Mouse (Mus musculus): ENCODE measurements around the gene Pkd2. TPM values are rescaled to one million over a fixed set of nuclear protein-coding genes. Genes with fewer than 3 reads are reported as not detected.

Pkd2 gene
- polyA plus RNA-seq, 1 experiment: 119 TPM

DNA sequence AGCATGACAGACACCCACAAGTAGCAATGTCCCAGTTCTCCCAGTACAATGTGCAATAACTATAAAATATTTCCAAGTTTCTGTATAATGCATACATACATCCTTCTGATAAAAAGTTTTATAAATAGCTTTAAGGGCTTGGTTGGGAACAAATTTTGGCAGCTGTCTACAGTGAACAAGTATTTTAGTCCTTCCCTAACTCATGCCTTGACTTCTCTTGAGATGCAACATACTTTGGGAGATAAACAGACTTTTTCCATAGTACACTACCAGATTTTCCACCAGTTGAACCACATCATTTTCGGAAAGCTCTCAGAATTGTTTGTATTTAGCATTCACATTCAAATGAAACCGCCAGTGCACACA is 48.6 kb downstream of the Pkd2 start:
- H3K4me1 ChIP-seq (ENCODE audit: control insufficient read depth, insufficient read depth, low read length): no peaks in the 10 kb centered on the region; the same call in 1 of the 2 replicates
- no peak overlapping the region; the same call in 1 of the 2 replicates for H3K4me3 ChIP-seq (ENCODE audit: insufficient read depth, low read length)
- TF ChIP-seq POLR2A (IDR thresholded peaks at IDR 0.05; ENCODE audit: low read depth, low read length): no peak
- no peak for TF ChIP-seq CTCF (IDR thresholded peaks at IDR 0.05; ENCODE audit: borderline replicate concordance, insufficient read depth, low read length)
- H3K27ac ChIP-seq (ENCODE audit: insufficient read depth, low read length): no peak overlapping the region

DNA sequence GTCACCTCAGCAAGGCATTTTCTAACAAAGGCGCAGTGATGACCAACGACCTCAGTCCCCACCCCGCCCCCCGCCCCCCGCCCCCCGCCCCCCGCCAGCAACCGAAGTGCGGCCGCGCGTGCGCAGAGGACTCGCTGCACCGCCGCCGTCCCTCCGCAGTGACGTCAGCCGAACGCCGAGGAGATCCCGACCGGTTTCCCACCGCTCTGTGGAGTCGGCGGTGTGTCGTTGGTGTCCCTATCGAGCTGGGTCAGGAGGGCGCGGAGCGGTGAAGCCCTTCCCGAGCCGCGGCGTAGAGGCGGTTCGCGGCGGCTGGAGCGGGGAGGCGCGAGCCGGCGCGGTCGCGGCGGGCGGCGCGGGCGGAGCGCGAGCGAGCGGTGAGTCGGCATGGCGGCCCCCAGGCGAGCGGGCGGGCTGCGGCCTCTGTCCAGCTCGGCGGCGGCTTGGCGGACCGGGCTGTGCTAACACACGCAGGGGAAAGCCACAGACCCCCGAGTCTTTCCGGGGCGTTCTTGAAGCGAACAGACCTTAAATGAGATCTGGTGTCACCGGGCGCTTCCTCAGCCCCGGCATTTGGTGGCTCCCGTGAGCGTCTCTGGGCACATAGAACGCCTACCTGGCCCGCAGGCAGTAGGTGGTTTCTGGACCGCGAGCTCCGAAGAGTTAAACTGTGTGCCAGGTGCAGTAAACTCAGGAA is 49.1 kb downstream of the Pkd2 start, which contains the start of gene BC005561:
Gene BC005561 (plus strand): TSS at position 158 of the 697 bp plus-strand sequence.
- Histone ChIP-seq H3K27ac (ENCODE audit: insufficient read depth, low read length) (peak within 1 kb of the TSS; percentile 74), H3K4me1 (ENCODE audit: control insufficient read depth, insufficient read depth, low read length) (no peaks in the 10 kb centered on the region; the same call in 1 of the 2 replicates), H3K4me3 (ENCODE audit: insufficient read depth, low read length) (peak within 1 kb of the TSS; percentile 100)
- no peak for TF ChIP-seq CTCF (IDR thresholded peaks at IDR 0.05; ENCODE audit: borderline replicate concordance, insufficient read depth, low read length)
- TF ChIP-seq POLR2A (IDR thresholded peaks at IDR 0.05; ENCODE audit: low read depth, low read length): peak; percentile 78

DNA sequence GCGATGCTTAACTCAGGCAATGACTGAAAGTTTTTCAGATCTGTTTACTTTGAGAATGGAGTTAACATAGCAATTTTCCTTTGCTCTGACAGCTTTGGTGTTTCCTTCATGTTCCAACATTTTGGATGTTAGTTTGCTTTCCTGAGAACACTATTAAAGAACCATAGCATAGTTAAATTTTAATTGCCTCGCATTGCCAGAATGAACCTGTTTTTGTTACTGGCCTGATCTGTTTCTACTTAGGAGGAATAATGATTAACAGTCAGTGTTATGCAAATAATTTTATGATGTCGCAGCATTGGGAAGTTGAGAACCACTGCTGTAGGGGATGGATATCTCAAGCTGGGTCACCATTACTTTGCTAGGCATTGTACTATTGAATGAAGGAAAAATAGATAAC is 52.0 kb downstream of the Pkd2 start:
- no peak overlapping the region for H3K4me3 ChIP-seq (ENCODE audit: insufficient read depth, low read length)
- H3K4me1 ChIP-seq (ENCODE audit: control insufficient read depth, insufficient read depth, low read length): no peaks in the 10 kb centered on the region; the same call in 1 of the 2 replicates
- H3K27ac ChIP-seq (ENCODE audit: insufficient read depth, low read length): no peak overlapping the region
- TF ChIP-seq POLR2A (IDR thresholded peaks at IDR 0.05; ENCODE audit: low read depth, low read length) (no peak), CTCF (IDR thresholded peaks at IDR 0.05; ENCODE audit: borderline replicate concordance, insufficient read depth, low read length) (no peak)

DNA sequence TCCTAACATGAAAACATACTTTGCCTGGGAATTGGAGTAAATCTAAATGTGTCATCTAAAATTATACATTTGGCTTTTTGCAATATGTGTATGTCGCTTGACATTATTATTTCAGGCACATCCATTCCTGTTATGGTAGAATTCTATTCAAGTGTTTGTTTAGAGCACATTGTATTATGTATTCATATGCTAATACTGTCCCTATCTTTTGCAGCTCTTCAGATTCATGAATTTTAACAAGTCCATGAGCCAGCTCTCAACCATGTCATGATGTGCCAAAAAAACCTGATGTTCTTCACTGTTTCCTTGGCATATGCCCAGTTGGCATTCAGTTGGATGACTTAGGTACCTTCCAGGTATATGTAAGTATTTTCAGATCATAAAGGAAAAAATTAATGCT is 79.4 kb downstream of the Pkd2 start:
- no peak overlapping the region for H3K4me3 ChIP-seq (ENCODE audit: insufficient read depth, low read length)
- no peaks in the 10 kb centered on the region for H3K4me1 ChIP-seq (ENCODE audit: control insufficient read depth, insufficient read depth, low read length)
- no peak for TF ChIP-seq POLR2A (IDR thresholded peaks at IDR 0.05; ENCODE audit: low read depth, low read length)
- TF ChIP-seq CTCF (IDR thresholded peaks at IDR 0.05; ENCODE audit: borderline replicate concordance, insufficient read depth, low read length): no peak
- no peak overlapping the region for H3K27ac ChIP-seq (ENCODE audit: insufficient read depth, low read length)

DNA sequence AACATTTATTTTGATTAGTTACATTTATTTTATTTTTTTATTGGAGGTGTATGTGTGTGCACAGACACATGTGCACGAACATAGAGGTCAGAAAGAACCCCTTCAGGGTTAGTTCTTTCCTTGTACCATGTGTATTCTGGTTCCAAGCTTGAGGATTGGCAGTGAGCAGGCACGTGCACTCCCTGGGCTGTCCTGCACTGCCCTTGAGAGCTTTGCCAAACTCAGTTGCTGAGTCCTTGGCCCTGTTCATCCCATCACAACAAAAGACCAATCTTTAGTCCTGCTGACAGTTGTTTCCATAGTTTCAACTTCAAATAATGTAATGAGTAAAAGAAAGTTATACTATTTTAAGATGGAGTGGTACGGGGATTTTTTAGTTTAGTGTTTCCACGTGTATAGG is 80.1 kb downstream of the Pkd2 start:
- TF ChIP-seq POLR2A (IDR thresholded peaks at IDR 0.05; ENCODE audit: low read depth, low read length) (no peak), CTCF (IDR thresholded peaks at IDR 0.05; ENCODE audit: borderline replicate concordance, insufficient read depth, low read length) (no peak)
- no peaks in the 10 kb centered on the region for H3K4me1 ChIP-seq (ENCODE audit: control insufficient read depth, insufficient read depth, low read length)
- no peak overlapping the region for H3K27ac ChIP-seq (ENCODE audit: insufficient read depth, low read length)
- no peak overlapping the region for H3K4me3 ChIP-seq (ENCODE audit: insufficient read depth, low read length)

Other genes with a start within 250 kb of the Pkd2 start
- gene Ibsp, start 160.3 kb upstream of the Pkd2 start, polyA plus RNA-seq (2011; ENCODE audit: insufficient read length, low read depth, missing spikeins): not detected in 2 replicates
- gene Mepe, start 134.1 kb upstream of the Pkd2 start, polyA plus RNA-seq (2011; ENCODE audit: insufficient read length, low read depth, missing spikeins): not detected in 2 replicates
- gene Spp1, start 24.3 kb upstream of the Pkd2 start, polyA plus RNA-seq (2011; ENCODE audit: insufficient read length, low read depth, missing spikeins): 2,527 and 5,389 TPM in 2 replicates
- 6.5 and 7.2 TPM in 2 replicates for gene BC005561, start 48.9 kb downstream of the Pkd2 start, polyA plus RNA-seq (2011; ENCODE audit: insufficient read length, low read depth, missing spikeins)

Data from embryonic fibroblast, embryonic 13.5 days (primary cell).